Mouse (Mus musculus) forebrain, embryonic 13.5 days (tissue): Measurements from ENCODE around the gene Gm49403. TPM values are rescaled to one million over a fixed set of nuclear protein-coding genes. Genes with fewer than 3 reads are reported as not detected.
"Not testable (repeated sequence)": the region's sequence is repeated elsewhere in the genome, so short reads cannot be mapped to it uniquely, and the experiment has no call there.

Experiments
- ATAC-seq: fragments of 200-750 bp; cut with Nextera tagmentation; 2 replicates; pipeline ENCODE4 v1.8.0; 2017
- H3K27ac ChIP-seq: fragments of 300-500 bp; sonication (generic); 2 replicates; pipeline ENCODE4 v1.5.1; 2015; ENCODE audit warnings: inconsistent platforms, mild to moderate bottlenecking, moderate library complexity
- H3K27me3 ChIP-seq: fragments of 300-500 bp; sonication (generic); 2 replicates; pipeline ENCODE4 v1.6.1; 2015; ENCODE audit warnings: mild to moderate bottlenecking, inconsistent platforms
- H3K36me3 ChIP-seq: fragments of 300-500 bp; sonication (generic); 2 replicates; pipeline ENCODE4 v1.6.1; 2015; ENCODE audit warnings: mild to moderate bottlenecking, inconsistent platforms; ENCODE audit not compliant: poor library complexity, severe bottlenecking
- H3K4me1 ChIP-seq: fragments of 300-500 bp; sonication (generic); 2 replicates; pipeline ENCODE4 v1.6.1; 2015; ENCODE audit warnings: inconsistent platforms
- H3K4me2 ChIP-seq: fragments of 300-500 bp; sonication (generic); 2 replicates; pipeline ENCODE4 v1.6.1; 2015; ENCODE audit warnings: inconsistent platforms, mild to moderate bottlenecking, moderate library complexity
- H3K4me3 ChIP-seq: fragments of 300-500 bp; sonication (generic); 2 replicates; pipeline ENCODE4 v1.5.1; 2015; ENCODE audit warnings: mild to moderate bottlenecking, inconsistent platforms
- H3K9ac ChIP-seq: fragments of 300-500 bp; sonication (generic); 2 replicates; pipeline ENCODE4 v1.6.1; 2015; ENCODE audit warnings: mild to moderate bottlenecking, inconsistent platforms
- H3K9me3 ChIP-seq: fragments of 300-500 bp; sonication (generic); replicated peaks from 2 replicates; pipeline ENCODE4 v1.6.1; 2016; ENCODE audit warnings: inconsistent platforms
- WGBS: fragments of 180-500 bp; shearing (Covaris S2); methylation state at CpG from one replicate; pipeline ENCODE4 v1.1.7; 2015; 5-methylcytosine and 5-hydroxymethylcytosine counted together
- polyA plus RNA-seq: library from polyadenylated mRNA; unstranded; fragments of >200 nt; fragmentation: Nextera tagmentation; extraction: Ambion mirVana; gene quantifications from 2 replicates; pipeline ENCODE4 v1.2.1, GENCODE M21; 2015

Gm49403 gene
- polyA plus RNA-seq, 1 experiment from 2014 or later: not detected

DNA sequence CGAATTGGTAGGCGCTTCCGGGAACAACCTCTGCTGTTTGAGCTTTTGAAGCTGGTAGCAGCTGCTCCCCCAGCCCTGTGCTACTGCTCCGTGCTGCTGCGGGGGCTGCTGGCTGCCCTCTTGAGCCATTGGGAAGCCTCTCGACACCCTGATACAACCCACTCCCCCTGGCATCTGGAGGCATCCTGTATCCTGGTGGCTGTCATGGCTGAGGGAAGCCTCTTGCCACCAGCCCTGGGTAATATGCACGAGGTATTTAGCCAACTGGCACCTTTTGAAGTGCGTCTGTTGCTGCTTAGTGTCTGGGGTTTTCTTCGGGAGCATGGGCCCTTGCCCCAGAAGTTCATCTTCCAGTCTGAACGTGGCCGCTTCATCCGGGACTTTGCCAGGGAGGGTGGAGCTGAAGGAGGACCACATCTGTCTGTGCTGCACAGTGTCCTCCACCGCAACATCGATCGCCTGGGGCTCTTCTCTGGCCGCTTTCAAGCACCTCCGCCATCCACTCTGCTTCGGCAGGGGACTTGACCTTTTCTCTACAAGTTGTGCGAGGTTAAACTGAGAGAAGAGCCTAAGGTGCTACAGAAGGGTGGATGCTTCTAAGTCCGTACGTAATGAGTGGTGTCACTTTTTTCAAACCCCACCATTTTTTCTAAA lies 13.6 kb downstream of the Gm49403 start:
- Histone ChIP-seq H3K27ac (peak overlapping the region; percentile 85), H3K9ac (peak overlapping the region; percentile 96), H3K36me3 (peaks cover 31% of the 10 kb centered on the region), H3K4me1 (peaks cover 32% of the 10 kb centered on the region), H3K4me2 (peak overlapping the region; percentile 91), H3K4me3 (peak overlapping the region; percentile 97)
- peak; percentile 60 for ATAC-seq
- not testable (repeated sequence) for H3K27me3 ChIP-seq, H3K9me3 ChIP-seq
- WGBS: 25% methylated on average over 21 of the region's 21 CpGs

GRCm38 (mm10) chr19:8897865-8898495 lies 14.2 kb downstream of the Gm49403 start, which contains the start of gene Ganab:
Ganab (plus strand) TSS chr19:8898071.
- under 1% methylated on average over 53 of the region's 53 CpGs for WGBS
- Histone ChIP-seq H3K9me3 (no peaks in the 10 kb centered on the region), H3K4me2 (peak within 1 kb of the TSS; percentile 91), H3K4me1 (peaks cover 32% of the 10 kb centered on the region), H3K36me3 (peaks cover 36% of the 10 kb centered on the region), H3K27ac (peak within 1 kb of the TSS; percentile 85), H3K27me3 (no peaks in the 10 kb centered on the region), H3K9ac (peak within 1 kb of the TSS; percentile 96), H3K4me3 (peak within 1 kb of the TSS; percentile 97)
- peak; percentile 99 for ATAC-seq

DNA sequence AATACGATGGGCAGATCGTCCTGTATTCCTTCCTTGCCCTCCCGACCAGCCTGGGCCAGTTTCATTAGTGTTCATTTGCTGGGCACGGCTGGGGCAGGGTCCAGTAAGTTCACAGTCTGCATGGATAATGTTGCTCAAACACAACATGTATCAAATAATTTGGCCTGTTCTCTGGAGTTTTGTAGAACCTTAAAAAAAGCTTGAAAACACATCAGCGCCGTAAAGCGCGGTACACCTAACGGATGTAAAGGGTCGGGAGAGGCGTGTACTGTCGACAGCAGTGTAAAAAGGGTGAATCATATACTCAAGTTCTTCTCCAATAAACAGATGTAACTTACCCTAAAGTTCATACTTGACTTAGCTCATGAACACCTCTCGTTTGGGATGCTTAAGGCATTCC lies 14.8 kb downstream of the Gm49403 start:
- Histone ChIP-seq H3K9ac (peak overlapping the region; percentile 96), H3K27me3 (no peaks in the 10 kb centered on the region), H3K4me2 (peak overlapping the region; percentile 91), H3K9me3 (no peaks in the 10 kb centered on the region), H3K27ac (peak overlapping the region; percentile 77), H3K4me3 (peak overlapping the region; percentile 97), H3K4me1 (peaks cover 28% of the 10 kb centered on the region), H3K36me3 (peaks cover 42% of the 10 kb centered on the region)
- ATAC-seq: no peak
- WGBS: 16% methylated on average over 13 of the region's 13 CpGs

- Histone ChIP-seq H3K27ac (no peak overlapping the region), H3K4me2 (peak overlapping the region; percentile 91), H3K9me3 (no peaks in the 10 kb centered on the region), H3K27me3 (no peaks in the 10 kb centered on the region), H3K4me1 (peaks cover 23% of the 10 kb centered on the region), H3K9ac (peak overlapping the region; percentile 96), H3K36me3 (peaks cover 46% of the 10 kb centered on the region), H3K4me3 (peak overlapping the region; percentile 97)
- 61% methylated on average over 3 of the region's 3 CpGs for WGBS
- no peak for ATAC-seq
Measured at GRCm38 (mm10) chr19:8899079-8899478, 15.3 kb downstream of the Gm49403 start.

GRCm38 (mm10) chr19:8903412-8903811 lies 19.7 kb downstream of the Gm49403 start:
- no peak overlapping the region for H3K9ac ChIP-seq
- peaks cover 12% of the 10 kb centered on the region for H3K4me1 ChIP-seq
- H3K4me3 ChIP-seq: no peak overlapping the region
- no peaks in the 10 kb centered on the region for H3K27me3 ChIP-seq
- no peak overlapping the region for H3K4me2 ChIP-seq
- no peaks in the 10 kb centered on the region for H3K9me3 ChIP-seq
- ATAC-seq: no peak
- WGBS: 96% methylated on average over 5 of the region's 5 CpGs
- no peak overlapping the region for H3K27ac ChIP-seq
- H3K36me3 ChIP-seq: peaks cover 61% of the 10 kb centered on the region

GRCm38 (mm10) chr19:8908531-8908930 lies 24.8 kb downstream of the Gm49403 start:
- Histone ChIP-seq H3K27ac (no peak overlapping the region), H3K4me1 (no peaks in the 10 kb centered on the region), H3K4me2 (no peak overlapping the region), H3K36me3 (peaks cover 97% of the 10 kb centered on the region), H3K27me3 (no peaks in the 10 kb centered on the region), H3K9ac (no peak overlapping the region), H3K9me3 (no peaks in the 10 kb centered on the region), H3K4me3 (no peak overlapping the region)
- ATAC-seq: no peak
- WGBS: 87% methylated on average over 6 of the region's 6 CpGs

DNA sequence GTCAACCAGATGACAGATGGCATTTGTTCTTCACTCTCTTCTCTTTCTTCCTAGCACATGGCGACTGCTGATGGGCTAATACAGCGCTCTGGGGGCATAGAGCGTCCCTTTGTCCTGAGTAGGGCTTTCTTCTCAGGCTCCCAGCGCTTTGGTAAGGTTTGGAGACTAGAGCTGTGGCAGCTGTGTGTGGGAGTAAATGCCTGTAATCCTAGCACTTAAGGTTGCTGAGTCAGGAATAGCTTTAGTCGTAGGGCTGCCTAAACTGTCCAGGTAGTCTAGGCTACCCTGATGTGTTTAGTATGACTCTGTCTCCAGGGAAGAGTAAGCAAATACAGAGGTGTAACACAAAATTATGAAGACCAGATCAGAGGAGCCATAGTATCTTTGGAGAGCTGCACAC lies 28.1 kb downstream of the Gm49403 start:
- H3K9me3 ChIP-seq: no peaks in the 10 kb centered on the region
- H3K4me1 ChIP-seq: no peaks in the 10 kb centered on the region
- no peak overlapping the region for H3K9ac ChIP-seq
- H3K4me2 ChIP-seq: no peak overlapping the region
- H3K27me3 ChIP-seq: no peaks in the 10 kb centered on the region
- no peak overlapping the region for H3K4me3 ChIP-seq
- peaks cover 100% of the 10 kb centered on the region for H3K36me3 ChIP-seq
- no peak overlapping the region for H3K27ac ChIP-seq
- WGBS: 95% methylated on average over 5 of the region's 5 CpGs
- ATAC-seq: no peak

- no peak overlapping the region for H3K27ac ChIP-seq
- no peak overlapping the region for H3K4me2 ChIP-seq
- no peaks in the 10 kb centered on the region for H3K27me3 ChIP-seq
- H3K4me3 ChIP-seq: no peak overlapping the region
- no peaks in the 10 kb centered on the region for H3K9me3 ChIP-seq
- H3K36me3 ChIP-seq: peaks cover 80% of the 10 kb centered on the region
- no peak for ATAC-seq
- WGBS: 92% methylated on average over 3 of the region's 3 CpGs
- H3K4me1 ChIP-seq: no peaks in the 10 kb centered on the region
- no peak overlapping the region for H3K9ac ChIP-seq
Measured at GRCm38 (mm10) chr19:8914212-8914611, 30.5 kb downstream of the Gm49403 start.

- peaks cover 32% of the 10 kb centered on the region for H3K36me3 ChIP-seq
- ATAC-seq: no peak
- 91% methylated on average over 3 of the region's 3 CpGs for WGBS
- no peak overlapping the region for H3K9ac ChIP-seq
- H3K4me3 ChIP-seq: no peak overlapping the region
- H3K27ac ChIP-seq: no peak overlapping the region
- H3K27me3 ChIP-seq: no peaks in the 10 kb centered on the region
- H3K4me1 ChIP-seq: peaks cover 15% of the 10 kb centered on the region
- no peak overlapping the region for H3K4me2 ChIP-seq
- H3K9me3 ChIP-seq: no peaks in the 10 kb centered on the region
Measured at GRCm38 (mm10) chr19:8919000-8919399, 35.3 kb downstream of the Gm49403 start.

GRCm38 (mm10) chr19:8919684-8920072 lies 35.9 kb downstream of the Gm49403 start:
- no peak overlapping the region for H3K9ac ChIP-seq
- no peaks in the 10 kb centered on the region for H3K9me3 ChIP-seq
- H3K36me3 ChIP-seq: peaks cover 25% of the 10 kb centered on the region
- no peaks in the 10 kb centered on the region for H3K27me3 ChIP-seq
- H3K4me3 ChIP-seq: peak overlapping the region; percentile 80
- 77% methylated on average over 6 of the region's 6 CpGs for WGBS
- H3K4me1 ChIP-seq: peaks cover 15% of the 10 kb centered on the region
- 0 out of 2 replicates have a peak overlapping the region, but pooled peaks have one; percentile 74 for H3K27ac ChIP-seq
- ATAC-seq: peak; percentile 1; the same call in 1 of the 2 replicates
- H3K4me2 ChIP-seq: peak overlapping the region; percentile 71

DNA sequence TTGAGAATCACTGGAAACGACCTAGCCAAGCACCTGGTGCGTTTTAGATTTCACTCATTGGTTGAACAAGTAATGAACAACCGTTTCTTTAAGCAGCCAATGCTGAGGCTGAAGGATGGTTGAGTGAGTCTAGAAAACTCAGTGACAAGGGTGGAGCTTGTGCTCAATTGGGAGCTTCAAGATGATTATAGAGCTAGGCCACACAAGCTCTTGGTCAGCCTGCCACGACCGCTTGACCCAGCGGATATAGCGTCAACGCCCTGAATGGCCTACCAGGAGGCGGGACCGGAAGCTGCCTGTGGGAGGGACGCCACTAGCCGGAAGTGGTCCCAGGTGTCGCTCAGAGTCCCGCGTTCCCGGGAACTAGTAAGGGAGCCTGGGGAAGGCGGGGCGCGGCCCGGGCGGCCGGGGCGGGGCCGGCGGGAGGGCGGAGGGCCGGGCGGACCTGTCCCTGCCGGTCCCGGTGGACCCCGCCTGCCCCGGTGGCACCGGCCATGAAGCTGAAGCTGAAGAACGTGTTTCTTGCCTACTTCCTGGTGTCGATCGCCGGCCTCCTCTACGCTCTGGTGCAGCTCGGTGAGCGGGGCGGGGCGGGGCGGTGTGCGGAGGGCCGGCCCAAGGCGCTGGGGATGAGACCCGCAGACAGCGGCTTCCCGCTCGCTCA lies 36.5 kb downstream of the Gm49403 start, which contains the start of gene B3gat3:
B3gat3 (plus strand) TSS at position 302 of the 664 bp plus-strand sequence.
- H3K4me3 ChIP-seq: peak within 1 kb of the TSS; percentile 80
- peaks cover 15% of the 10 kb centered on the region for H3K4me1 ChIP-seq
- H3K9ac ChIP-seq: peak within 1 kb of the TSS; percentile 84
- H3K27ac ChIP-seq: peak within 1 kb of the TSS; percentile 74
- WGBS: 3% methylated on average over 38 of the region's 50 CpGs
- H3K4me2 ChIP-seq: peak within 1 kb of the TSS; percentile 71
- no peaks in the 10 kb centered on the region for H3K9me3 ChIP-seq
- peaks cover 21% of the 10 kb centered on the region for H3K36me3 ChIP-seq
- ATAC-seq: peak; percentile 98
- H3K27me3 ChIP-seq: no peaks in the 10 kb centered on the region

DNA sequence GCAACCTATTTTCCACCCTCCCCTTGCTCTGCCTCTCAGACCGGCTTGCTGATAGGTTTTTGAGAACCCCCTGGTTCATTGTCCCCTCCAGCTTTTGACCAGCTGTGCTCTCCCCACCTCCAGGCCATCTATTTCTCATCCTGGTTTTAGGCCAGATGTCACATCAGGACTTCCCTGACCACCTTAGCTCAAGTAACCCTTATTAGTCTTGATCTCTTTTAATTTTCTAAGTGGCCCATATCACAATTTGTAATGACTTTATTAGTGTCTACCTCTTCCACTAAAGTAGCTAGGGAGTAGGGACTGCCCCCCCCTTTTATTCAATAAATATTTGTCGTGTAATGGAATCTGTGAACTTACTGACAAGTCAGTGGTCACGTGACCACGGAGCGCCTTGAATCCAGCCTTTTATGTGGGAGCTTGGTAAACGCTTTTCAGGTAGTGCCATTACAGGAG lies 37.1 kb downstream of the Gm49403 start:
- Histone ChIP-seq H3K4me3 (peak overlapping the region; percentile 80), H3K4me1 (peaks cover 15% of the 10 kb centered on the region), H3K27me3 (no peaks in the 10 kb centered on the region), H3K27ac (peak overlapping the region; percentile 74), H3K4me2 (peak overlapping the region; percentile 71), H3K36me3 (peaks cover 21% of the 10 kb centered on the region), H3K9me3 (no peaks in the 10 kb centered on the region), H3K9ac (peak overlapping the region; percentile 84)
- ATAC-seq: peak; percentile 0; the same call in 1 of the 2 replicates
- 2% methylated on average over 6 of the region's 6 CpGs for WGBS
